Mouse (Mus musculus) frontal cortex, postnatal 36 days (tissue): Measurements from ENCODE around the gene Rnft2.
A peak's percentile ranks its signal among the peaks of the same experiment; 100 is the strongest.

Source experiments
- DNase-seq, 2 experiments: peaks; one replicate each; pipeline ENCODE4 v3.0.0; 2022; ENCODE audit warnings: low spot score in 2 of 2

Gene Rnft2

DNA sequence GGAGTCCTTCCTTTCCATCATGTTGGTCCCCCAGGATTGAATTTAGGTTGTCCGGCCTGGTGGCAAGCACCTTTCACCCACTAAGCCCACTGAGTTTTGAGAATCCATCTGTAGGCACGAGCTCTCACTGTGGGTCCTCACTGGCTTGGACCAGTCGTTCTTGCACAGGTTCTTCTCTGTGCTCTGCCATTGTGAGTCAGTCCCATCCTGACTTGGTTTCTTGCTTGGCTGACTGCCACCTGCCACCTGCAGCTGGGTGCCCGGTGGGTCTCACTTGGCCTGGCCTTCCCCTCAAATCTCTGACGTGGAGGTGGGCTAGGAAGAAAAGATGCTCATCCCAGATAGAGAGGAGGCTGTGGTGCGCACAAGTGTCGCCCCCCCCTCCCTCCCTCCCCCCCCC lies 6.1 kb upstream of the Rnft2 start:
- DNase-seq: no peak

DNA sequence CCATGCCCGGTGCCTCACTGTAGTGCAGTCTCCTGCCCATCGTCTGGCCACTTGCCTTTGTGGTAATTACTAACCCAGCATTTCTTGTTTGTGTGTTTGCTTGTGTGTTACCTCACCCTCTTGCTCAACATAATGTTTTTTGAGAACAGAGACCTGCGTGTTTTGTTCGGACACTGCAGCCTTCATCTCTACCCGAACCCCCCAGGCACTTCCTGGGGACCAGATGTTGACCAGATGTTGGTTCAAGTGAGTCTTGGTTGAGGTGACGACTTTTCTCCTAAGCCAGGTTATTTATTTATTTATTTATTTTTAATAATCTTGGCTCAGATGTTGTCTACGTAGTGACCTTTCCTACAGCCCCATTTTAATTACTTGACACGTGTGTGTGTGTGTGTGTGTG lies 2.5 kb upstream of the Rnft2 start:
- DNase-seq: no peak

DNA sequence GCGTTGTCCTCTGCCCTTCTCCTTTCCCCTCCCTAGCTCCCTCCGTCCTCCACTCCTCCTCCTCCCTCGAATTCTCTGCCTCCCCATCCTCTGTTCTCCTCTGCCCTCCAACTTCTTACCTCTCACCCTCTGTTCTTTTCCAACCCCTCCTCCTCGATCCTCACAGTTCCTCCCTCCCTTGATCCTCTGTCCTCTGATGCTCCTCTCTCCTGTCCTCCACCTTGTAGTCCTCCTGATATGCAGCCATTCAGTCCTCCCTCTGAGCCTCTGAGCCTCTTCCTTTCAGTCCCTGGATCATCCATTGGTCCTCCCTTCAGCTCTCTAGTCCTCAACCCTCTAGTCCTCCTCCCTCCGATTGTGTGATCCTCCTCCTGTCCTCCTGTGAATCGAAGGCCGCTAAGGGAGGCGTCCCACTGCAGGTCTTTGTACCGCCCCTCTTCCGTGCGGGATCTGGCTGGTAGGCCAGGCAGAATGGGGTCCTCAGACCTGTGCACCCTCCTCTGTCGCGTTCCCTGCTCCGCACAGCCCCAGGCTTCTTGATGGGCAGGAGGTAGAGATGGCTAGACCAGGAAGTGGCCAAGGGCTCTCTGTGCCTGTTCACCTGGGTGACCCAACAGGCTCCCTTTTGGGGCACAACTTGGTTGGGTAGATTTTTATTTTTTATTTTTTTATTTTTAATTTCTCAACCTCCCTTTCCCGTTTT lies 841 bp upstream of the Rnft2 start:
- no peak for DNase-seq

DNA sequence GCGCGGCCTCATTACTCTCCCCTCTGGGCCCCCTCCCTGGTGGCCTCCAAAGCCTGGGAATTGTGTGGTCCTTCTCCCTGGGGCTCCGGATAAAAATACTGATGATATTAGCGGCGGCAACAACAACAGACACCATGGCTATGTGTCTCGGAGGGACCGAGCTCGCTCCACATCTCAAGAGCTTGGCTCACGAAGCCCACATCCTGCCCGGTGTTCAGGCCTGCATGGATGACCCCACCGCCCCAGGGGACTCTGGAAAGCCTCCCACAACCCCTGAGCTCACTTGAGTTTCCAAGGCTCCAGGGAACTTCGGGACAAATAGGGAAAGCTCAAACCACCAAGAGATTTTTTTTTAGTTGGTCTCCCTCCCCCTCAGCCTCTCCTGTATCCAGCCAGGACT lies 5.2 kb downstream of the Rnft2 start:
- DNase-seq: no peak

DNA sequence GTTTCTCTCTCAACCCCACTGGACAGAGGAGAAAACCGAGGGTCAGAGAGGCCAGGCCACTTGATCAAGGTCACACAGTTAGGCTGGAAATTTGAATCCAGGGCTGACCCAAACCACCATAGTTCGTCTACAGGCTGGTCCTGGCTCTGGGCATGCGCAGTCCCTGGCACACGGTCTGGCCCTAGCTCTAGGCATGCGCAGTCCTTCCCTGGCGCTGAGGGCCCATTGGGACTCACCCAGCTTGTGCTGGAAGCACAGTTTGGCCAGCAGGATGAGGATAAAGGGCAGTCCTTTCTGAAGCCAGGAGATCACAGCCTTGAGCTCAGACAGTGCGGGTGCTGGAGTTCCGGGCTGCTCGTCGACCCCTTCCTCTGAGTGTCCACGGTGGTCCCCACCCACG lies 8.0 kb downstream of the Rnft2 start:
- DNase-seq: no peak

DNA sequence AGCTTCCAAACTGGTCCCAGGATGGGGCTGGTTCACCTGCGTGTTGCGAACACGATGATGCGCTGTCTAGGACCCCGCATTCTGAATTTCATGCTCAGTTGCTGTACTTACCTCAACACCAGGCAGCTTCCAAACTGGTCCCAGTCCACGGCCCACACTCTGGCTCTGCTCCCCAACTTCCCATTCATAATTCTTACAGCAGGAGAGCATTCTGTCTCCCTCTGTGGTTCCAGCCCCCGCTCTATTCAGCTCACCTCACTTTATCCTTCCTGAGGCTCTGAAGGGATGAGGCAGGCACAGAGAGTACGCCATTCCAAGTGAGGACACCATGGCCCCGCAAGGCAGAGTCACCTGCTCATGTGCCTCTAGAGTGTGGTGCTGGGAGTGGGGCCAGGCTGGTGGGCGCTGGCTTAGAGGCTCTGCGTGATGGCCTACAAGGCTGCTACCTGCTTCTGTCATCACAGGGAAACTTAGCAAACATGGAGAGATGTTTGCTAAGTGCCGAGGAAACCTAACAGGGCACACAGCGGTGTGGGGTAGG lies 14.8 kb downstream of the Rnft2 start:
- peak; percentile 19 to 23 for DNase-seq

DNA sequence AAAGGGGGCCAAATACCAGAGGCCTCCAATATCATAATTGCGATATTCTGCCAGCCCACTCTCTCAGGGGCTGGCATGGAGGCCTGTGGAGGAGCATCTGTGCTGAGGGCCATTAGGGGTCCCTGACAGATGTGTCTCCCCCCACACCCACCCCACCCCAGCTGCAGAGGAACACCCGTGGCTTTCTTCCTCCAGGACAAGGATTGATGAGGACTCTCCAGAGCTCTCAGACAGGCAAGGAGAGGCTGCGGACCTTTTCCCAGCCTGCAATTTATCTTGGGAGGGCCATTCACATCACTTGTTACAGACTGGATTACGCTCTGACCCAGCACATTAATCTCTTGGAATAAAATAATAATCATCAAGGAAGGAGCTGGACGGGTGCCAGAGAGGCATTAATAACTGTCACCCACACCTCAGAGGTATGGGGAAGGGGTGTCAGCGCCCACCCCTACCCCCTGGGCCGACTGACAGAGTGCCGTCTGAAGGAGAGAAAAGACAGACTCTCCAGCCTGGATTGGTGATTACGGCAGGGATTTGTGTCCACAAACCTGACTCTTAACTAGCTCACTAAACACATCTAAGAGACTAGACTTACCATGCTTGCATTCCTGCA lies 21.7 kb downstream of the Rnft2 start:
- no peak for DNase-seq

DNA sequence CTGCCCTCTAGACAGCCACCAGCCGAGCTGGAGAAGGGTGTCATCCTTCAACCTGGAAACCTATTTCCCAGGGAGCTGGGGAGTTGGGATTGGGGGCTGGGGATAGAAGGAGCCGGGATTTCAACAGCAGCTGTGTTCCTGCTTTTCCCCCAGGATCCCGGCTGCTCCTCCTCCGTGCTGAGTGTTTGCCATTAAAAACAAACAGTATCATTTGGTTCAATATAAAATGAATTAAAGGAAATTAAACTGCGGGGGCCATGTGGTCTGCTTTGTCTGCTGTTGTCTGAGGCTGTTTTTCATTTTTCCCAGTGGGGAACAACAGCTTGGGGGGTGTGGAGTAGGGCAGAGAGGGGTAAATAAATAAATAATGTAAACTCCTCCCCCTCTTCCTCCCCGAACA lies 27.5 kb downstream of the Rnft2 start:
- DNase-seq: peak in 1 of 2 experiments; percentile 5

DNA sequence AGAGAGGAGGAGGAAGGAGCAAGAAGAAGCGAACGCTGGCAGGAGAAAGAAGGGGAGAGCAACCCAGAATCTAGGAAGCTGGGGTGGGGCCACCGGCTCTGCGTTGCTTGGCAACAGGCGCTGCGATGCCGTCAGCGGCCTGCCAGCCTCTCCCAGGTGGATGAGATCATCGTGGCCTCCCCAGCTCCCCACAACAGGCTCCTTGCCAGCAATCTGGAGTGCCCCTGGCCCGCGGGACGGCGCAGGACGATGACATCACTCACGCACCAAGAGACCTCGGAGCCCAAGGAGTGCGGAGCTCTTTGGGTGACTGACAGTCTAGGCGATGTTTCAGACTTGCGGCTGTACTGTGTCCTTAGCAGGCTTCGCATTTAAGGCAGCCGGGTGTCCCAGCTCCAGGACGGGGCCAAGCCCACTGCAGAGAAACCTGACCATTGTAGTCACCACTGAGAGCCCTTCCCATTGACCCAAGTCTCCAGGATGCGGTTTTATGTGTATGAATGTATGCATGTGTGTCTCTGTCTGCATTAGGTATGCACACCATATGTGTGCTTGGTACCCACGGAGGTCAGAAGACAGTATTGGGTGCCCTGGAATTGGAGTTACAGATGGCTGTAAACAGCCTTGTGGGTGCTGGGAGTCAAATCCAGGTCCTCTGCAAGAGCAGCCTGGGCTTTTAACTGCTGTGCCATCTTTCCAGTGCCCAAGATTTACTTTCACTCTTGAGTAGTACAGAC lies 30.3 kb downstream of the Rnft2 start:
- peak; percentile 88 to 91 for DNase-seq

DNA sequence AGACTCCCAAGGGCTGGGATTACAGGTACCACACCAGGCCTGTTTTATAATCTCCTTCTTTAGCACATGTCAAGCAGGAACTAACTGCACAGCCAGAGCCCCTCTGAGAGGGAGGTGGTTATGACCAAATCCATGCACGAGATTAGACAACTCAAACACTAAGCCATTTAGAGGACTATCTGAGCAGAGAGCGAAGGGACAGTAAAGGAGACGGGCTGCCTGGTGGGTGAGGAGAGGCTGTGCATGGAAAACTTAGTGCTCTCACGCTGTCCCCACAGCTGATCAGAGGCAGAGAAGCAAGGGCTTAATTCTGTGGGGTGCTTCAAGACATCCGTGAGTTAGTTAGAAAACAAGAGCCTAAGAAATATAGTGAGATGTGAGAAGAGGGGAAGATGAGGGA lies 30.9 kb downstream of the Rnft2 start:
- no peak for DNase-seq

DNA sequence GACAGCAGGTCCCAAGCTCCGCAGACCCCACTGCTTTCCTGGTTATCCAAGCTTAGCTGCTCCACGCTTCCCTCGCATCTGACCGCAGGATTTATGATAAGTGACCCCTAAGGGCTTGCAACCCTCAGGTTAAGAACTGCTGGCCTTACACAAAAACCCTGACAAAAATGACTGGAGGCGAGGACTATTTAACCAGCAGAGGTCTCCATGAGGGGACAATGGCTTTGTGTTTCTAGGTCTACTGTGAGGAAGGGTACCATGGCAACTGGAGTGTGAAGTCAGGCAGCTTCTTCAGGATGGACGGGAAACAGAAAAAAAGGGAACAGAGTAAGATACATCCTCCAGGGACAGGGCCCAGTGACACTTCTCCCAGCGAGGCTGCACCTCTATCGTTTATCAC lies 39.1 kb downstream of the Rnft2 start:
- DNase-seq: no peak

DNA sequence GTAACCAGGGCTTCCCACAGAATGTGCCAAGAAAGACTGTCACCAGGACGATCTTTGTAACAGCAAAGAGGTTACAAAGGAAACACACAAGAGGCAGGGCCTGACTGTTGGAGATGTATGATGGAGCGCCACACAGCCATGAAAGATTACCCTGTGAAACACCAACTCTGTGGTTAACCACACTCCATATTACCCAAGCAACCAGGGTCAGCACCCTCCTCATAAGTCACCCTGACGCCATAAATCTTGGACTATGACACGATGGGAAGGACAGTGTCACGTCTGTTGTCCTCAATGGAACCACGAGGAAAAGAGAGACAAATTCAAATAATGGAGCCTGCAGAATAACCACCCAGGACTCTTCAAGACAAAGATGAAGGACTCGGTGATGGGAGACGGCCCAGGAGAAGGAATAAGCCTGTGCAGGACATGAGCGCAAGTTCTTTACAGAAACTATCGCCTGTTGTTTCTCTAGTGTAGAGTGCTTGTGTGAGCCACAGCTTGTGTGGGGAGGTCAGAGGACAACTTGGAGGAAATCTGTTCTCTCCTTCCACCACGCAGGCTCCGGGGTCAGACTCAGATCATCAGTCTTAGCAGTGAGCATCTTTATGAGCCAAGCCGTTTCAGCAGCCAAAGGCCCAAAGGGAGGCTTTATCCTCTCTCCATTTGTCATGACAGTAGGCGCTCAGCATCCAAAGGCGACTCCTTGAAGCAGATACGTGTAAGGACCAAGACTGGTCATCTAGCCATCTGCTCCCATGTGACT lies 40.1 kb downstream of the Rnft2 start:
- DNase-seq: no peak

DNA sequence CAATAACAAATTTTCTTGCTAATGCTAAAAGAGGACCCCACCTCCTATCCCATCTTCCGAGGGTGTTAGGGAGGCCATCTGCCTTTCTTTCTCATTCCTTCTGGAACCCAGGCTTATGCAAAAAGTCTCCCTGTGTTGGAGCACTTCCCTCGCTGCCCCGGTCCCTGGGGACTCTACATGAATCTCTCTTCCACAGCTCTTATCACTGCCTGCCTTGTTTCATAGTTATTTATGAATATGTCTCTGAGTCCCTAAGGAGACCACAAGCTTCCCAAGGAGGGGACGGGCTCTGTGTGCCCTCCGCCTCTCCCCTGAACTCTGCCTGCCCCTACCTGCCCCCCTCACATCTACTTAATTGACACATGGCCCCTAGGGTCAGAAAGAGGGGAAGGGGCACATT lies 45.2 kb downstream of the Rnft2 start:
- DNase-seq: no peak

DNA sequence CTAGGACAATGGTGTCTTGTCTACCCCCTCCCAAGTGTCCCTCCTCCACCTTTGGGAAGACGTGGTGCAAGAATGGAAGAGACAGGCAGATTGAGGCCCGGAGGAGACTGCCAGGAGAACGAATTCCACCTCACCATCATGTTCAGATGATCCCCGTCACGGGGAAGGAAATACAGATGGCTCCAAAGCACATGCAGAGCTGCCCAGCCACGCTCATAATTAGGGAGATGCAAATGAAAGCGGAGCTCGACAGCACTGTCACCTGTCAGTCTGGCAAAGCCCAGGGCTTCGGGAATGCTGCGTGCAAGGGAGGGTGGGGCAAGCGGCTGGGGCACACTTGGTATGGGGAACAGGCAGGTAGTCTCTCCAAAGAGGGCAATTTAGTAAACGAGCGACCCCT lies 47.5 kb downstream of the Rnft2 start:
- no peak for DNase-seq

DNA sequence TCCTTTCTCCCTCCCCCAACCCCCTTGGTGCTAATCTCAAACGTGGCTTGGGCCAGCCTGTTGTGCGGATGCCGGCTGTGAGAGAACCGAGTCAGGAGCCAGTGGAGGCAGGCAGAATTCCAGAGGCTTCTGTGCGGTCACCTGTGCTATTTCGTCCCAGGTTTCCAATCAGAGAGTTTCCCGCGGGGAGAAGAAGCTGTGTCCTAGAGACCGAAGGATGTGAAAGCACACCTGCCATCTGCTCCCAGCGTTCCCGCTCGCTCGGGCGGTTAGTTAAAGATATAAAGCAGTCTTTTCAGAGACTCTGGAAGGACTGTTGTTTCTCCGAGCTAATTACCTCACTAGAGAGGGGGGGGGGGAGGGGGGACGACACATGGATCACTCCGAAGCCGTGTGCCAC lies 52.7 kb downstream of the Rnft2 start:
- no peak for DNase-seq

DNA sequence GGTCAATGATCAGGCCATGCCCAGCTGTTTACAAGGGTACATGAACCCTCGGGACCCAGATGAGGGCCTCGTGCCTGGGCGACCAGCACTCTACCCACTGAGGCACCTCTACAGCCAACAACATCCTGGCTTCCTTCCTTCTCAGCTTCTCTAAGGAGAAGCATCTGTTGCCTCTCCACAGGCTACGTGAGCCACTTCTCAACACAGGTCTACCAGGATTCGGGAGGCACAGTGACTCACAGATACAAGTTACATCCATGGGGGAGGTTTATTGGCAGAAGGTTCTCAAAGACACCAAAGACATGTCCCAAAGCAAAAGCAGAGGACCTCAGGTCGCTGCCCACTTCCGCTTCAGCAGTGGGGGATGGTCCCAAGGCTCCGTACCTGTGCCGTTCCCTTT lies 54.4 kb downstream of the Rnft2 start:
- DNase-seq: no peak

DNA sequence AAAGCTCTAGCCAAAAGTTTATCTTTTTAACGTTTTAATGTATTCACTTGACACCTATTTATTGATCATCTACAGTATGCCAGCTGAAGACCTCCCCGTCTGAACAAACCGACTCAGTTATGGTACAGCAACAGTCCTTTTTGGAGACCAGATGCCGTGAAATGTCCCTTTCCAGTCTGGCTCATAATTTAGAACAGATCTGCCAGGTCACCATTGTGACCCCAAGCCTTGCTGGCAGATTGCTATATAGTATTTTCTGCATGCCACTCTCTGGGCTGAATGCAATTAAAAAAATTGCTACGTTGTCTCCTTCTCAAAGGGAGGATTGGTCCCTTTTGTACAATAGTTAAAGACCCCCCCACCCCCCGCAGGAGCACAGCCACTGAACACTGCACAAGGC lies 56.6 kb downstream of the Rnft2 start:
- DNase-seq: no peak

DNA sequence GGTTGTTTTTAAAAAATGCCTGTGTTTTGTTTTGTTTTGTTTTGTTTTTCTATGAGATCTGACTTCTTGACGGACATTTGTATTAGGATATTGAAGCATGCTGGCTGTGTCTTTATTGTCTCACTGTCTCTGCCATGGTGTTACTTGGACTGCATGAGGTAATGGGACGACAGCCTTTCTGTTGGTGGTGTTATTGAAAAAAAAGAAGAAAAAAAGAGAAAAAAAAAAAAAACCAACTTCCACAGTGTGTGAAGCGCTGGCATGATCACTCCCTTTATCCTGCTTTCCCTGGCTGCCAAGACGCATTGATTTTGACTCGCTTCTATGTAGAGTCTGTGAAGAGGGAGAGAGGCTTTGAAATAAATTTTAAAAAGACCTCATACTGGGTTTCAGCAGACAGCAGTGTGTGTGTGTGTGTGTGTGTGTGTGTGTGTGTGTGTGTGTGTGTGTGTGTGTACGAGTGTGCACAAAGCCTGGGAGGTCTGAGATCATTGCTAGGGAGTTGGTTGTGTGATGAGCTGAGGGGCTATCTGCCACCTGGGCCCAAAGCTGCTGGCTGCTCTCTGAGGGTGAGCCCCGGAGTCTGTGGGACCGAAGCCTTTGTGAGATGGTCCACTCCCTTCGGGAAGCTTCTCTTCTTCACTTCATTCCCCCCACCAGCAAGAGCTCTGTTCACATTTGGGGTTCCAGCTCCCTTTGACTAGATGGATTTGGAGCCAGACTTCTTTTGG lies 57.8 kb downstream of the Rnft2 start:
- DNase-seq: no peak

DNA sequence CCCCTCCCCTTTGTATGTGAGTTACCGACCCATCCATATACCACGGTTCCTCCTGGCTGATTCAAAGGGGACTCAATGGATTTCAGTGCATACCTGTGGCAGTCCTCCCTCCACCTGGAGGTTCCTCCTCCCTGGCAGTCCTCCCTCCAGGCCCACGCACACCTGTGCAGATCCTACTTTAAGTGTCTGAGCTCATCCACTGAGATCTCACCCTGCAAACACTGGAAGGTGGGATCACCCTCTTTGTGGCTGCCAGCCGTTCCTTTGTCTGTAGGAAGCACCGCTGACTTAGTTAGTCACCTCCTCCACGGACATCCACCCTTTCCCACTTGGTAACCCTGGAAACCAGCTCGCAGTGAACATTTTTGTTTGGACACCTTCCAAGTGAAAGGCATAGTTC lies 67.3 kb downstream of the Rnft2 start:
- no peak for DNase-seq

DNA sequence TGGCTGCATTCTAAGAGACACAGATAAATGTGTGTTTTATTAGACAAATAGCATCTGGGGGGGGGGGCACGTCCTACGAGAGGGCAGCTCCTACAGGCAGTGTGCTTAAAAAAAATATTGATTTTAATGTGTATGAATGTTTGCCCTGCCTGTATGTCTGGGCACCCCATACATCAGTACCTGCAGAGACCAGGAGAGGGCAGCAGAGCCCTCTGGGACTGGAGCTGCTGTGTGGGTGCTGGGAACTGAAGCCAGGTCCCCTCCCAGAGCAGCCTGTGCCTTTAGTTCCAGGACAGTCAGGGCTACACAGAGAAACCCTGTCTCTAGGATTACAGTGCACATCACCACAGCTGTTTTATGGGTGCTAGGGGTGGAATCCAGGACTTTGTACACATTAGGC lies 69.8 kb downstream of the Rnft2 start:
- no peak for DNase-seq

DNA sequence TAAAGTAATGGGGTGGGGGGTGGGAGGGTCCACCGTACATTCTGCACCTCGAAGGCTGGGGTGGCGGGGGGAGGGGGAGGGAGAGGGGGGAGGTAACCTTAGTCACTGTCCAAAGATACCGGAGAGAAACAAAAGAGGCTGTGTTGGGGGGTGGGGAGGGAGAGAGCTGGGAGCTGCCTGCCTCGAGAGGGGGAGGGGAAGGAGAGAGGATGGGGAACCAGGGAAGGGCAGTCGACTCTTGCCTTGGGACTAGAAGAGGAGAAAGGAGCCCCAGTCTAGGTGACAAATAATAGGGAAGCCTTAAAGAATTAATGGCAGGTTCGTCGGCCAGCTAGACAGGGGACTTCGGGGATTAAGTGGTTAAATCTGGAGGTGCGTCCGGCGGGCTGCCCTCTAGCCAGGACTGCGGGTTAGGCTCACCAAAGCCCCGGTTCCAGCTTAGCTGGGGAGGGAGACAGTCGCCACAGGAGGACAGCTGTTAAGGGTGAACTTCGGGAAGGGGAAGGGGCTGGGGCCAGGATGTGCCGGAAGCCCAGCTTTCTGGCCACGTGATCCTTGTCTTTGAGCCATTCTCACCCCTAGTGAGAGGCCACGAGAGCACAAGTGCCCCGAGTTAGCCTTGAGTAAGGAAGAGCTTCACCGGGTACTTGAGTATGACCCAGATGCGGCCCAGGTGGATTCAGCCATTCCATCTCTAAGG lies 70.5 kb downstream of the Rnft2 start:
- no peak for DNase-seq
